Mouse (Mus musculus): ENCODE data around the gene Mark4.

- TF ChIP-seq CTCF (IDR thresholded peaks at IDR 0.05; ENCODE audit: control insufficient read depth, insufficient read depth, insufficient replicate concordance, low read depth, low read length): no peak
- TF ChIP-seq POLR2A (IDR thresholded peaks at IDR 0.05; ENCODE audit: control insufficient read depth, low read depth, low read length): no peak
Observed at GRCm38 (mm10) chr7:19378049-19378448, 80.6 kb downstream of the Mark4 start.
